Mouse (Mus musculus): ENCODE results near the gene Psmd1. TPM values are rescaled to one million over a fixed set of nuclear protein-coding genes. Genes with fewer than 3 reads are reported as not detected.

Gene Psmd1
- polyA plus RNA-seq, 1 experiment: 18.9 TPM

DNA sequence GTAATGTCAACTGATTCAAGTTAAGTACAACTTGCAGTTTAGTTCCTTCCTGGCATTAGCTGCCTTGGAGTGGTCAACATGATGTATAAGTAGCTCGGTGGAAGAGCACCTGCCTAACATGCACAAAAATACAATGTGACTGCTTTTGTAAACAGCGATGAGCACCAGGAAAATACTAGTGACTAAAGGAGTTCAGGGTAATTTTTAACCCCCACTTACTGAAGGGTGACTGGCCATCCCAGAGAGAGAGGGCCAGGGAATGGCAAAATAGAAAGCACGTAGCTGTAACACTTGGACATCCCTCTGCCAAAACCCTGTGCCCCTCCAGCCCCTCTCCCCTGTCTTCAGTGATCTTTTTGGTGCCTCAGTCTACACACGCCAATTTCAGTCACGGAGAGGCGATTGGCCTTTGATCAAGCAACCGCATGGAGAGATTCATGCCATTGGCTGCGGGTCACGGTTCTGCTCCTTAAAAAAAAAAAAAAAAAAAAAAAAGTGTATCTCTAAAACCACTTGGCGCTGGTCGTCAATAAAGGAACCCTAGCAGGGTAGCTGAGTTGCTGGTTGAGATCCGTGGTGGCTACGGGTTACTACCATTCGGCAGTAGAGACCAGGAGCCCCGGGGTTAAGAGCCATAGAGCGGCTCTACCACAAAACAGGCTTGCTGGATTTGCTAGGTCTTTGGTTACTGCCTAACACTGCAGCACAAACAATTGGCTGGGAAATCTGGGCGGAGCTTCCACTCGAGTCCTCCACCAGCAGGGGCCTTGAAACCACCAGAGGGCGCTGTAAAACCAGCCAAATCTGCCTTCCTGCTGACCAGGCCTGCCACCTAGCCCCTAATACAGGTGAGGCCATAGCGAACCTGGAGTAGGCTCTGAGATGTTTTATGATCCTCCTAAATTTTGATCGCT is 5.1 kb upstream of the Psmd1 start:
- no peaks in the 10 kb centered on the region for H3K9me3 ChIP-seq

DNA sequence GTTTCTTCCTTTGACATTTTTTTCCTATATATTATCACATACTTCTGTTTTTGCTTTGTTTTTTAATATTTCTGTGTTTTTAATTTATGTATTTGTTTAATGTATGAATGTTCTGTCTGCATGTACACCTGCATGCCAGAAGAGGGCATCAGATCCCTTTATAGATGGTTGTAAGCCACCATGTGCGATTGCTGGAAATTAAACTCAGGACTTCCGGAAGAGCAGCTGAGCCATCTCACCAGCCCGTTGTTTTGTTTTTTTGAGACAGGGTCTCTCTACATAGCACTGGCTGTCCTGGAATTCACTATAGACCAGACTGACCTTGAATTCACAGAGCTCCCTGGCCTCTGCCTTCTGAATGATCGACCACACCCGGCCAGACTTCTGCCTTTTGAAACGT is 1.7 kb upstream of the Psmd1 start:
- Histone ChIP-seq H3K9me3 (no peaks in the 10 kb centered on the region), H3K4me1 (peaks cover 40% of the 10 kb centered on the region), H3K27me3 (replicated peaks) (peaks cover 3% of the 10 kb centered on the region), H3K36me3 (replicated peaks; ENCODE audit: low read length) (peaks cover 5% of the 10 kb centered on the region), H3K4me3 (replicated peaks) (no peak overlapping the region)
- TF ChIP-seq FLI1 (IDR thresholded peaks at IDR 0.05; ENCODE audit: low read length) (no peak), GATA1 (IDR thresholded peaks at IDR 0.05; ENCODE audit: borderline replicate concordance, low read length) (no peak)

More for the DNA sequence above, 5.1 kb upstream of the Psmd1 start:
- Histone ChIP-seq H3K27me3 (replicated peaks) (peaks cover 19% of the 10 kb centered on the region), H3K4me1 (peaks cover 19% of the 10 kb centered on the region), H3K4me3 (replicated peaks) (peak overlapping the region; percentile 88), H3K36me3 (replicated peaks; ENCODE audit: low read length) (no peaks in the 10 kb centered on the region)
- TF ChIP-seq FLI1 (IDR thresholded peaks at IDR 0.05; ENCODE audit: low read length) (no peak), GATA1 (IDR thresholded peaks at IDR 0.05; ENCODE audit: borderline replicate concordance, low read length) (no peak)

DNA sequence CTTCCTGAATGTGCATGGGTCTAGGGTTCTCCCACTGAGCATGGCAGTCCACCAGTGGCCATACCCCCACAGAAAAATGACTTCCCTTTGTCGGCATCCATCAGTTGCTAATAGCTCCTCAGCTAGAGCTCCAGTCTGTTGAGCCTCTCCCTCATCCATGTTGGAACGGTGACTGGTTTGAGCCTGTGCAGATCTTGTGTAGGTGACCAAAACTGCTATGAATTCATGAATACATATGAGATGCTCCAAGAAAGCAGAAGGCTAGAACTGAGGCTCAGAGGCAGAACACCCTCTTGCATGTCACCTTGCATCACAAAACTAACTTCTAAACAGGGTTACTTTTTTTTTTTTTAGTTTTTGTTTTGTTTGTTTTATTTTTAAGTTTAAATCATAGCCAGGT is 12.4 kb downstream of the Psmd1 start:
- no peaks in the 10 kb centered on the region for H3K27me3 ChIP-seq (replicated peaks)
- H3K4me1 ChIP-seq: peaks cover 9% of the 10 kb centered on the region
- TF ChIP-seq FLI1 (IDR thresholded peaks at IDR 0.05; ENCODE audit: low read length): no peak
- TF ChIP-seq GATA1 (IDR thresholded peaks at IDR 0.05; ENCODE audit: borderline replicate concordance, low read length): no peak
- H3K4me3 ChIP-seq (replicated peaks): no peak overlapping the region
- peaks cover 4% of the 10 kb centered on the region for H3K9me3 ChIP-seq
- peaks cover 92% of the 10 kb centered on the region for H3K36me3 ChIP-seq (replicated peaks; ENCODE audit: low read length)

DNA sequence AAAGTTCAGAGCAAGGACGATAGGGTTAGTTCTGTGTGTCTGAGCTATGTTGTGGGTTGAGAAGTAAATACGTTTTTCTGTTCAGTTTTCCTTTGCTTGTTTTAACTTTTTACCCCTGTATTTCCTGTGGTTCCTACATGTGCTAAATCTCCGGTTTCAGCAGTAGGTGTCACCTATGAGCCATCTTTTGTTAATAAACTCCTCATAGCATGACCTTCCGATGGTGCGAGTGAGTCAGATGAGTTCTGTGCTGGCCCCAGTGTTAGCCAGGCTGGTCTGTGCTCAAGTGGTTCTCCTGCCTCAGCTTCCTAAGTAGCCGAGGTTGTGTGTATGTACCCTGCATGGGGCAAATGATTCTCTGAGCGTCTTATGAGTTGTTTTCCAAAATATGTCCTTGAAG is 30.2 kb downstream of the Psmd1 start:
- peaks cover 94% of the 10 kb centered on the region for H3K36me3 ChIP-seq (replicated peaks; ENCODE audit: low read length)

DNA sequence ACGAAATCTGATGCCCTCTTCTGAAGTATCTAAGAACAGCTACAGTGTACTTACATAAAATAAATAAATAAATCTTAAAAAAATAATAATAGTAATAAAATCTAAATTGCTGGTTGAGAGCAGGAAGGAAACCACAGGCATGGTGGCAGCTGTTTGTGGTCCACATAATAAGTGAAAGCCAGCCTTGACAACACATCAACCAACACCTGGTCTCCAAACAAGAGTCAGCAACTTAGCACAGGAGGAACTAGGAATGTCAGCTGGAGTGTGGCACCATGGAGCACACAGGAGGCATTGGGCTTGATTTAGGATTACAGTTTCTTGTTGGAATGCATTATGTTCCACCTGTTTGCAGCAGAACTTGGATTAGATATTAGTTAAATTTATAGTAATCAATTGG is 40.9 kb downstream of the Psmd1 start:
- Histone ChIP-seq H3K36me3 (replicated peaks; ENCODE audit: low read length) (peaks cover 70% of the 10 kb centered on the region), H3K27me3 (replicated peaks) (no peaks in the 10 kb centered on the region), H3K4me1 (peaks cover 18% of the 10 kb centered on the region), H3K4me3 (replicated peaks) (no peak overlapping the region), H3K9me3 (no peaks in the 10 kb centered on the region)
- TF ChIP-seq GATA1 (IDR thresholded peaks at IDR 0.05; ENCODE audit: borderline replicate concordance, low read length) (no peak), FLI1 (IDR thresholded peaks at IDR 0.05; ENCODE audit: low read length) (no peak)

More for the DNA sequence above, 30.2 kb downstream of the Psmd1 start:
- no peaks in the 10 kb centered on the region for H3K4me1 ChIP-seq
- H3K4me3 ChIP-seq (replicated peaks): no peak overlapping the region
- H3K9me3 ChIP-seq: no peaks in the 10 kb centered on the region
- no peaks in the 10 kb centered on the region for H3K27me3 ChIP-seq (replicated peaks)
- no peak for TF ChIP-seq FLI1 (IDR thresholded peaks at IDR 0.05; ENCODE audit: low read length)
- no peak for TF ChIP-seq GATA1 (IDR thresholded peaks at IDR 0.05; ENCODE audit: borderline replicate concordance, low read length)

DNA sequence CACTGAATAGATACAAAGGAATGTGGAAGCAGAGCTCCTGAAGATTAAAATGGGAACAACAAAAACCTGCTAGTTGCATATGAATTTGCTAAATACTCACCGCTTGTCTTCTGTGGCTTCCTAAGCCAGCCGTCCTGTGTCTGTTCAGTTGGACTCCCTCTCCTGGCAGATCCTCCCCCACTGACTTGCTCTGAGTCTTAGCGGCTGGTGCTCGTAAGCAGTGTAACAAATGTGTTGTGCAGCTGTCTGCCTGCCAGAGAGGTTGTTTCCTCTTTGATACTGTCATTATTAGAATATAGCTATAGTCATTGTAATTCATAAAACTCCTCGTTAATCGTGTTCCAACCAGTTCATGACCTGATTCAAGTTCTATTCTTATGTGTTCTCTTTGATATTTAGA is 47.6 kb downstream of the Psmd1 start, which contains the start of gene Htr2b:
TSS of gene Htr2b (minus strand) at position 192 of the 400 bp plus-strand sequence.
- Histone ChIP-seq H3K4me3 (replicated peaks) (no peak within 1 kb of the TSS), H3K36me3 (replicated peaks; ENCODE audit: low read length) (peaks cover 62% of the 10 kb centered on the region), H3K27me3 (replicated peaks) (no peaks in the 10 kb centered on the region), H3K4me1 (peaks cover 12% of the 10 kb centered on the region), H3K9me3 (no peaks in the 10 kb centered on the region)
- TF ChIP-seq FLI1 (IDR thresholded peaks at IDR 0.05; ENCODE audit: low read length) (no peak), GATA1 (IDR thresholded peaks at IDR 0.05; ENCODE audit: borderline replicate concordance, low read length) (no peak)

- no peaks in the 10 kb centered on the region for H3K27me3 ChIP-seq (replicated peaks)
- H3K36me3 ChIP-seq (replicated peaks; ENCODE audit: low read length): peaks cover 70% of the 10 kb centered on the region
- H3K9me3 ChIP-seq: no peaks in the 10 kb centered on the region
- TF ChIP-seq GATA1 (IDR thresholded peaks at IDR 0.05; ENCODE audit: borderline replicate concordance, low read length) (no peak), FLI1 (IDR thresholded peaks at IDR 0.05; ENCODE audit: low read length) (no peak)
- no peak overlapping the region for H3K4me3 ChIP-seq (replicated peaks)
- peaks cover 12% of the 10 kb centered on the region for H3K4me1 ChIP-seq
Observed at GRCm38 (mm10) chr1:86114141-86114540, 50.0 kb downstream of the Psmd1 start.

DNA sequence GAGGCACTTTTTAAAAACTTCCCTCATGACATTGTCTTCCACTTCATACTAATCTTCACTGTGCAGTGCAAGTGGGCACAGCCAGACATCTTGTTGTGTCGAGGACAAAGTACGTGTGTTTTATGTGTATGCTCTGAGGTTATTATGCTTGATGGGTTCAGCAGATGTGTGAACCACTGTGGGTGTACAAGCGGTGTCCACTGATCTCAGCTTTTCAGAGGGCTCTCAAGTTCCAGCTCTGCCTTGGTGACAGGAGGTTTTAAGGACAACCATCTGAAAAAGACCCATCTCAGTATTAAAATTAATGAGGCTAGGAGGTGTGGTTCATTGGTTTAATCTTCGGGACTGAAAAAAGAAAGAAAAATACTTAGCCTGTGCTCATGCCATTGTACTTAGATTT is 55.4 kb downstream of the Psmd1 start:
- no peaks in the 10 kb centered on the region for H3K9me3 ChIP-seq
- no peak overlapping the region for H3K4me3 ChIP-seq (replicated peaks)
- no peaks in the 10 kb centered on the region for H3K27me3 ChIP-seq (replicated peaks)
- TF ChIP-seq GATA1 (IDR thresholded peaks at IDR 0.05; ENCODE audit: borderline replicate concordance, low read length): no peak
- TF ChIP-seq FLI1 (IDR thresholded peaks at IDR 0.05; ENCODE audit: low read length): no peak
- no peaks in the 10 kb centered on the region for H3K4me1 ChIP-seq
- peaks cover 94% of the 10 kb centered on the region for H3K36me3 ChIP-seq (replicated peaks; ENCODE audit: low read length)

DNA sequence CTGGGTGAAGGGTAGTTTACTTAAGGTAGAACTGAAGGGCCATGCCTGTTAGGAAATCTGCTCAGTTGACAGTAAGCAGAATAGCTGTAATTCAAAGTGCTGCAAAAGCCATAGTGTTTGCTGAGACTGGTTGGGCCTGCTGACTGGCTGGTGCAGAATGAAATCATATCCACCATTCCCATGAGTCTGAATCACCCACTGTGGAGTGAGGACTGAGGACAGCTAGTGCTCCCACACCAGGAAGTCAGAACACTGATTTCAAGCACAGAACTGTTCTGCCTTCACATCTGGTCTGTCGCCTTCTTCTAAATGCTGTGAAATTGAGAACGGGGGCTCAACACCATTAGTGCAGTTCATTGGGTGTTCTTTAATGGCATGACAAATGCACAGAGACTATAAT is 61.8 kb downstream of the Psmd1 start:
- Histone ChIP-seq H3K27me3 (replicated peaks) (no peaks in the 10 kb centered on the region), H3K4me1 (peaks cover 3% of the 10 kb centered on the region; the same call in 1 of the 2 replicates), H3K36me3 (replicated peaks; ENCODE audit: low read length) (peaks cover 94% of the 10 kb centered on the region), H3K9me3 (no peaks in the 10 kb centered on the region), H3K4me3 (replicated peaks) (no peak overlapping the region)
- TF ChIP-seq GATA1 (IDR thresholded peaks at IDR 0.05; ENCODE audit: borderline replicate concordance, low read length) (no peak), FLI1 (IDR thresholded peaks at IDR 0.05; ENCODE audit: low read length) (no peak)

- Histone ChIP-seq H3K9me3 (no peaks in the 10 kb centered on the region), H3K4me1 (no peaks in the 10 kb centered on the region), H3K4me3 (replicated peaks) (no peak within 1 kb of the TSS), H3K27me3 (replicated peaks) (no peaks in the 10 kb centered on the region), H3K36me3 (replicated peaks; ENCODE audit: low read length) (peaks cover 94% of the 10 kb centered on the region)
- TF ChIP-seq FLI1 (IDR thresholded peaks at IDR 0.05; ENCODE audit: low read length): no peak
- no peak for TF ChIP-seq GATA1 (IDR thresholded peaks at IDR 0.05; ENCODE audit: borderline replicate concordance, low read length)
Observed at GRCm38 (mm10) chr1:86133337-86133736, 69.2 kb downstream of the Psmd1 start, which contains the start of gene Gm21972. Gene Gm21972 (plus strand): TSS chr1:86133637.

All from megakaryocyte, embryonic 14.5 days (primary cell).